Mouse (Mus musculus): ENCODE data around the gene Zfp663.

- no peak for TF ChIP-seq CTCF (IDR thresholded peaks at IDR 0.05; ENCODE audit: low read depth)
- TF ChIP-seq EP300 (IDR thresholded peaks at IDR 0.05; ENCODE audit: low read depth): no peak
Observed at GRCm38 (mm10) chr2:165370348-165370747, 1.8 kb upstream of the Zfp663 start.

All from liver, embryonic 14.5 days (tissue).